Mouse (Mus musculus) embryonic facial prominence, embryonic 13.5 days (tissue): ENCODE data around the gene Gm42420. TPM values are rescaled to one million over a fixed set of nuclear protein-coding genes. Genes with fewer than 3 reads are reported as not detected.

ENCODE experiments used
- ATAC-seq: fragments of 200-750 bp; cut with Nextera tagmentation; 2 replicates; pipeline ENCODE4 v1.8.0; 2017; ENCODE audit warnings: low read depth; ENCODE audit not compliant: insufficient number of reproducible peaks, insufficient read depth, low FRiP score, low TSS enrichment
- H3K27ac ChIP-seq: fragments of 300-500 bp; sonication (generic); 2 replicates; pipeline ENCODE4 v1.5.1; 2015; ENCODE audit warnings: moderate library complexity, mild to moderate bottlenecking, inconsistent platforms
- H3K27me3 ChIP-seq: fragments of 300-500 bp; sonication (generic); 2 replicates; pipeline ENCODE4 v1.6.1; 2015; ENCODE audit warnings: mild to moderate bottlenecking, inconsistent platforms
- H3K36me3 ChIP-seq: fragments of 300-500 bp; sonication (generic); 2 replicates; pipeline ENCODE4 v1.6.1; 2015; ENCODE audit warnings: mild to moderate bottlenecking, inconsistent platforms
- H3K4me1 ChIP-seq: fragments of 300-500 bp; sonication (generic); 2 replicates; pipeline ENCODE4 v1.6.1; 2015; ENCODE audit warnings: inconsistent platforms
- H3K4me2 ChIP-seq: fragments of 300-500 bp; sonication (generic); 2 replicates; pipeline ENCODE4 v1.6.1; 2015; ENCODE audit warnings: moderate library complexity, mild to moderate bottlenecking, inconsistent platforms
- H3K4me3 ChIP-seq: fragments of 300-500 bp; sonication (generic); 2 replicates; pipeline ENCODE4 v1.5.1; 2015; ENCODE audit warnings: mild to moderate bottlenecking, inconsistent platforms
- H3K9ac ChIP-seq: fragments of 300-500 bp; sonication (generic); 2 replicates; pipeline ENCODE4 v1.6.1; 2015; ENCODE audit warnings: mild to moderate bottlenecking, inconsistent platforms
- H3K9me3 ChIP-seq: fragments of 300-500 bp; sonication (generic); 2 replicates; pipeline ENCODE4 v1.6.1; 2016; ENCODE audit warnings: inconsistent platforms
- WGBS: fragments of 180-500 bp; shearing (Covaris S2); methylation state at CpG from one replicate; pipeline ENCODE4 v1.1.7; 2015; ENCODE audit warnings: mixed read lengths; 5-methylcytosine and 5-hydroxymethylcytosine counted together
- polyA plus RNA-seq: library from polyadenylated mRNA; unstranded; fragments of >200 nt; fragmentation: Nextera tagmentation; extraction: Ambion mirVana; gene quantifications from 2 replicates; pipeline ENCODE4 v1.2.1, GENCODE M21; 2015

The Gm42420 gene
- polyA plus RNA-seq, 1 experiment from 2014 or later = not detected

- no peaks in the 10 kb centered on the region for H3K9me3 ChIP-seq
- no peak overlapping the region for H3K4me3 ChIP-seq
- no peak overlapping the region for H3K27ac ChIP-seq
- H3K9ac ChIP-seq = no peak overlapping the region
- no peaks in the 10 kb centered on the region for H3K4me1 ChIP-seq
- H3K27me3 ChIP-seq = no peaks in the 10 kb centered on the region
- H3K36me3 ChIP-seq = peaks cover 22% of the 10 kb centered on the region
- no peak overlapping the region for H3K4me2 ChIP-seq
- ATAC-seq = no peak
- 69% methylated on average over 2 of the region's 2 CpGs for WGBS
Measured at GRCm38 (mm10) chr6:39610207-39610606, 24.7 kb downstream of the Gm42420 start.

- H3K4me1 ChIP-seq = no peaks in the 10 kb centered on the region
- ATAC-seq = no peak
- WGBS = 92% methylated on average over 2 of the region's 2 CpGs
- H3K27me3 ChIP-seq = no peaks in the 10 kb centered on the region
- no peak overlapping the region for H3K9ac ChIP-seq
- H3K27ac ChIP-seq = no peak overlapping the region
- peaks cover 27% of the 10 kb centered on the region for H3K36me3 ChIP-seq
- no peaks in the 10 kb centered on the region for H3K9me3 ChIP-seq
- no peak overlapping the region for H3K4me2 ChIP-seq
- H3K4me3 ChIP-seq = no peak overlapping the region
Measured at GRCm38 (mm10) chr6:39611296-39611695, 25.7 kb downstream of the Gm42420 start.

Other genes starting within 250 kb of the Gm42420 start
- 51.3 and 59.1 TPM in 2 replicates for gene Slc37a3, start 208.1 kb upstream of the Gm42420 start, polyA plus RNA-seq
- 0.61 and 0.77 TPM in 2 replicates for gene Rab19, start 204.6 kb upstream of the Gm42420 start, polyA plus RNA-seq
- gene Mkrn1, start 165.3 kb upstream of the Gm42420 start, polyA plus RNA-seq = 51.6 and 61.0 TPM in 2 replicates
- 18.0 and 21.2 TPM in 2 replicates for gene Dennd2a, start 27.9 kb upstream of the Gm42420 start, polyA plus RNA-seq
- gene Adck2, start 11.9 kb upstream of the Gm42420 start, polyA plus RNA-seq = 40.6 and 42.3 TPM in 2 replicates
- gene Ndufb2, start 6.8 kb downstream of the Gm42420 start, polyA plus RNA-seq = 330 and 353 TPM in 2 replicates
- gene Braf, start 139.7 kb downstream of the Gm42420 start, polyA plus RNA-seq = 17.6 and 18.9 TPM in 2 replicates
- 199 and 201 TPM in 2 replicates for gene Mrps33, start 225.2 kb downstream of the Gm42420 start, polyA plus RNA-seq